Mouse (Mus musculus): Measurements from ENCODE around the gene Vcan. TPM values are rescaled to one million over a fixed set of nuclear protein-coding genes. Genes with fewer than 3 reads are reported as not detected.

Gene Vcan
- total RNA-seq, 4 experiments from 2014 or later = 2.1 to 2.2 (median 2.1) TPM

GRCm38 (mm10) chr13:89720497-89720896 lies 21.8 kb downstream of the Vcan start:
- peak; percentile 7 for DNase-seq

- DNase-seq = no peak
Observed at GRCm38 (mm10) chr13:89709497-89710201, 32.7 kb downstream of the Vcan start.

- DNase-seq = no peak
Observed at GRCm38 (mm10) chr13:89708151-89708927, 34.0 kb downstream of the Vcan start.

GRCm38 (mm10) chr13:89702395-89702794 lies 39.9 kb downstream of the Vcan start:
- DNase-seq = no peak

GRCm38 (mm10) chr13:89699998-89700555 lies 42.2 kb downstream of the Vcan start:
- no peak for DNase-seq

GRCm38 (mm10) chr13:89692597-89692996 lies 49.7 kb downstream of the Vcan start:
- DNase-seq = no peak

GRCm38 (mm10) chr13:89683490-89683889 lies 58.8 kb downstream of the Vcan start:
- no peak for DNase-seq

GRCm38 (mm10) chr13:89682254-89682653 lies 60.1 kb downstream of the Vcan start:
- DNase-seq = no peak

GRCm38 (mm10) chr13:89679756-89680155 lies 62.6 kb downstream of the Vcan start:
- DNase-seq = peak; percentile 36

GRCm38 (mm10) chr13:89670505-89670904 lies 71.8 kb downstream of the Vcan start:
- DNase-seq = no peak

GRCm38 (mm10) chr13:89668981-89669880 lies 73.1 kb downstream of the Vcan start:
- no peak for DNase-seq

- no peak for DNase-seq
Observed at GRCm38 (mm10) chr13:89668069-89668468, 74.2 kb downstream of the Vcan start.

GRCm38 (mm10) chr13:89661688-89662087 lies 80.6 kb downstream of the Vcan start:
- no peak for DNase-seq

- no peak for DNase-seq
Observed at GRCm38 (mm10) chr13:89657046-89657445, 85.3 kb downstream of the Vcan start.

GRCm38 (mm10) chr13:89653279-89653678 lies 89.0 kb downstream of the Vcan start:
- DNase-seq = no peak

- DNase-seq = no peak
Observed at GRCm38 (mm10) chr13:89652773-89653172, 89.5 kb downstream of the Vcan start.

- DNase-seq = no peak
Observed at GRCm38 (mm10) chr13:89645589-89645988, 96.7 kb downstream of the Vcan start.

GRCm38 (mm10) chr13:89637012-89637411 lies 105.3 kb downstream of the Vcan start:
- DNase-seq = no peak

- no peak for DNase-seq
Observed at GRCm38 (mm10) chr13:89634137-89634683, 108.1 kb downstream of the Vcan start.

GRCm38 (mm10) chr13:89619064-89619463 lies 123.2 kb downstream of the Vcan start:
- no peak for DNase-seq

- DNase-seq = no peak
Observed at GRCm38 (mm10) chr13:89607399-89607798, 134.9 kb downstream of the Vcan start.

Measured in adrenal gland, adult 8-10 months (tissue).